Mouse (Mus musculus): ENCODE results near the gene Ext2. TPM values are rescaled to one million over a fixed set of nuclear protein-coding genes. Genes with fewer than 3 reads are reported as not detected.

Ext2 gene
- total RNA-seq, 2 experiments from 2014 or later, result 58.0 to 59.9 TPM

DNA sequence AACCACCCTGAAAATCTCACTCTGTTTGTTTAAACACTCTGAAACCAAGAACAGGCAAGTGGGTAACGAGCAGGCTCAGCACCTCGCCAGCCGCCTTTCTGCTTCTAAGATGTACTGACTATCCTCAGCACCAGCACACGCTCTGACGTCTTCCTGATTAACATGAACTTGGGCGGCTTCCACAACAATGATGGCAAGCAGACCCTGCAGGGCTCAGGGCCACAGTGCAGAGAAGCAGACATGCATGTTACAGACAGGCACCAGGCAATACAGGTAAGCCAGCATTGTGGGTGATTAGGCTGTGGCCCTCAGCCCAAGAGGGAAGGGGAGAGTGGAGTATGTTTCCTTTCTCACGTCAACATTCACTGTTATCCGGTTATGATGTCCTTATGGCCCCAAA, 14.9 kb downstream of the Ext2 start:
- intact Hi-C loops (cut with DNase I), result no loop called here
- DNase-seq, result no peak

DNA sequence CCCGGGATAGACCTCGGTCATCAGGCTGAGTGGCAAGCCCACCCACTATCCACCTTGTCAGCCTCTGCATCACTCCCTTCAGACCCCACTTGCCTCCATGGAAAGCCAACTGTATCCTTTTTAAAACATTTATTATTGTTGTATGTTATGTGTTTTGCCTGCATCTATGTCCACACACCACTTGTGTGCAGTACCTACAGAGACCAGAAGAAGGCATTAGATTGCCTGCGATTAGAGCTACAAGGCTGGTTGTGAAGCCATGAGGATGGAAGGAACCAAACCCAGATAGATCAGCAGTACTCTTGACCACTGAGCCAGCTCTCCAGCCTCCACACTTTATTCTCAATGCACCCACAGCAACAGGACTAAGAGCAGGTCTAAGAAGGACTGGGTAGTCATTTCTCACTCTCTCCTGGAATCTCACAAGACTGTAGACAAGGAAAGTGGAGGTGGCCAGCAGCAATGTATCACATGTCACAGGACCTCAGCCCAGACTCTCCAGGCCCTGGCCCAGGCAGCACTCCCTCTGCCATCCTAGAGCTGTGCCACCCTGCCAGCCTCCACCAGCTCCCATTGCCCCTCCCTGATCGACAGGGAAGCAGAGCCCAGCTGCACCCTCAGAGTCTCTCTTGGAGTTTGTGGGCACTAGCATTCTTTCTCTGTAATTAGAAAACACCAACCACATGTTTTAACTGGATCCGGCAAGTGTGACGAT, 15.7 kb downstream of the Ext2 start:
- DNase-seq, result no peak
- intact Hi-C loops (cut with DNase I), result no loop called here

GRCm38 (mm10) chr2:93805523-93805922, 16.8 kb downstream of the Ext2 start:
- DNase-seq, result no peak
- intact Hi-C loops (cut with DNase I), result no loop called here

GRCm38 (mm10) chr2:93805066-93805465, 17.3 kb downstream of the Ext2 start:
- intact Hi-C loops (cut with DNase I), result no loop called here
- no peak for DNase-seq

DNA sequence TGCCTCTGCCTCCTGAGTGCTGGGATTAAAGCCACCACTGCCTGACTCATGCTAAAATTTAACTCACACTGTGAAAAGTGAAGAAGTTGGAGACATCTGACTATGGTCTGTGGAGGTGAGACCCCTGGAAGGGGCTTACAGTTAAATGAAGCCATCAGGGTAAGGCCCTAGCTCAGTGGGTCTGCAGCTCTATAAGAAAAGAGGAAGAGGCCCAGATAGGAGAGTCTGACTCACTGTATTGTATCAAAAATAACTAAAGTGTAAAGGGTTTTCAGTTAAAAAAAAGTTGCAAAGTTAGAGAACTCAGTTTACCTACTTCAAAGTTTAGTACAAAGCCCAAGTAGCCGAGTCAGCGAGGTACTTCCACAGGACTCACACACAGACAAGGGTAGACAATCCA, 19.4 kb downstream of the Ext2 start:
- intact Hi-C loops (cut with DNase I), result no loop called here
- no peak for DNase-seq

DNA sequence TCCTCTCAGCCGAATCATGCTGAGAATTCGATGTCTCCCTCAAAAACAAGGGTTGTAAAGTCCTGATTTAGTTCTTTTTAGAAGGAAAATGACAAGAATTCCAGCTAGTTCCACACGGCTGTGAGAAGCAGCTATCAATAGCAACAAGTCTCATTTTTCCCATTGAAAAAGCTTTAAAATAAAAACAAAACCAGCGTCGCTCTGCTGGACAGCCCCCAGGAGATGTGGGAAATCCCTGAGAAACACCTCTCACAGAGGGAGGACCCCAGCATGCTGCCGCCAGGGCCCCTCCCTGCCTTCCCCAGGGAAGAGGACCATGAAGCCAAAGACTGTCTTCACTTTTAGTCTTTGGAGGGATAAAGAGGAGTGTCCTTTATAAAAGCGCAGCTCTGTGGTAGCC, 21.3 kb downstream of the Ext2 start:
- DNase-seq, result no peak
- intact Hi-C loops (cut with DNase I), result no loop called here

GRCm38 (mm10) chr2:93797162-93797795, 25.1 kb downstream of the Ext2 start:
- intact Hi-C loops (cut with DNase I), result no loop called here
- peak; percentile 35 to 53 for DNase-seq

GRCm38 (mm10) chr2:93794375-93794774, 28.0 kb downstream of the Ext2 start:
- intact Hi-C loops (cut with DNase I), result no loop called here
- DNase-seq, result no peak

DNA sequence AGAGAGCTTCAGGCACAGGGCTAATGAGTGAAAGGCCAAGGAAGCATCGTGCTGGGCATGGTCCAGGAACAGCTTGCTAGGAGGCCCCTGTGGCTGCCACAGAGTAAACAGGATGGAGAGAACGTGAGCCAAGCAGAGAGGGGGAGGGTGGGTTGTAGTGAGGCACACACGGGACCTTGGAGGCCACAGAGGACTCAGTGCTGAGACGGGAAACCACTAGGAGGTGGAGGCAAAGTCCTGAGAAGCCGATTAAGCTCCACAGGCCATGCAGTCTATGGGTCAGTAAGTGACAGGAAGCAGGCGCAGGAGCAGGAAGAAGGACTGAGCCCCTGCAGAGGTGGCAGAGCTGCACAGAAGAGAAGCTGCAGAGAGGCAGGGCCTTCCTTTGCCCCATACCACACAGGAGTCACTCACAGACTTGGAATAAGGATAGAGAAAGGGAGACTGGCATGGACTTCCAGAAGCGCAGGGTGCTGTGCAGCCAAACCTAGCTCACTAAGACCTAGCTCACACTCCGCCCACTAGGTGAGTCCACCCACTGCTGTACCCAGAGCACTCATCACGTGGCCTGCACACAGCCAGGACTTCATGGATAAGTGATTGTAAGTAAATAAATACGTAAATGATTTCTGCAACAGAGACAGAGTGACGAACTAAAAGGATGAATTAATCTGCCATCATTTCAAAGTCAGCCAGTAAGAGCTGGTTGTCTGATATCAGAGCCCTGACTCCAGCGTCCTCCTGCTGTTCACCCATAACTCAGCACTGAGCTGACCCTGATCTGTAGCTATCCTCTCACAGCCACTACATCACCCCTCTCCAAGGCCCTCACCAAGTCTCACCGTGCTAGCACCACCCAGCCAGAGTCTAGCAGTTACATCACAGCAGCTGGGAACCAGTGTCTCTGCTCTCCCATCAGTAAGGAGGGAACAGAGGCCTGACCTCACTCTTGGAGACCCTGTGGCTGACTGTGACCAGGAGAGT, 30.6 kb downstream of the Ext2 start:
- intact Hi-C loops (cut with DNase I), result no loop called here
- DNase-seq, result peak; percentile 57 to 59

DNA sequence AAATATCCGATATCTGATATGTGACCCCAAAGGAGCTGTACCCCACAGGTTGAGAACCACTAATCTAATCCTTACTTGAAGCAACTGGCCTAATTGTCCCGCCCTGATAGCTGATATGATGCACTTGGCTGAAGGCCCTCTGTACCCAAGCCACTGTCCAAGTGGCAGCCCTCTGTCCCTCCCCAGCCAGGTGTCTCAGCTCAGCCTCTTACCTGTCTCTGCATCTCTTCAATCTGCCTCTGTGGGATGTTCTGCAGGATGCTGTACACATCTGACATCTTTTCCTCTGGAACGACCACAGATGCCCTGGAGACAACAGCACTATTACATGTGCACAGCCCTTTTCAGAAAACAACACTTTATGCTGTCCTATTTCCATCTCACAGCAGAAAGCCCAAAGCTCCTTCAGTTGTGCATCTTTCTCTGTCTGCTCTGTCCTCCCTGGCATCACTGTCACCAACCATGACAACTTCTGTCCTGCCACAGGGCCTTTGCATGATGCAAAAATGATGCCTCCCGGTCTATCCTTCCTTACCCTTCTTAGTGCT, 31.5 kb downstream of the Ext2 start:
- DNase-seq, result no peak
- intact Hi-C loops (cut with DNase I), result no loop called here

DNA sequence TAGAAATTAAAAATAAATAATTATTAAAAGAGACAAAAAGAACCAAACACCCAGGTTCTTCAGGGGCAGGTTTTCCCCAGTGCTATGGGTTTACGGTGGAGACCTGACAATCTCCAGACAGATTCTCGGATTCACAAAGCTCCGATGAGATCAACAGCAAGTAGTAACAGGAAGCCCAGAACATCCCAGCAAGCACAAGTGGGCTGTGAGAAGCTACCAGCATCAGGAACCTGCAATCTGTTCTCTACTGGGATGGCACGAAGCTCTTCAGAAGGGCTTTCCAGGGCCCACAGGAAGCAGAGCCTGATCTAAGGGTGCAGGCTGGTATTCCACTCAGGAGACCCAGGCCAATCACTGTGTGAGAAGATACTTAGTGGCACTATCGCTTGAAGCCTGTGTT, 33.8 kb downstream of the Ext2 start:
- intact Hi-C loops (cut with DNase I), result loop anchor here (5.0 kb wide), 1 partner anchor 361 kb away; no protein-coding TSS in a partner anchor
- no peak for DNase-seq

GRCm38 (mm10) chr2:93786175-93786574, 36.2 kb downstream of the Ext2 start:
- intact Hi-C loops (cut with DNase I), result loop anchor here (1.0 to 5.0 kb wide), 3 partner anchors 127 to 359 kb away; no protein-coding TSS in a partner anchor
- peak; percentile 82 to 87 for DNase-seq

DNA sequence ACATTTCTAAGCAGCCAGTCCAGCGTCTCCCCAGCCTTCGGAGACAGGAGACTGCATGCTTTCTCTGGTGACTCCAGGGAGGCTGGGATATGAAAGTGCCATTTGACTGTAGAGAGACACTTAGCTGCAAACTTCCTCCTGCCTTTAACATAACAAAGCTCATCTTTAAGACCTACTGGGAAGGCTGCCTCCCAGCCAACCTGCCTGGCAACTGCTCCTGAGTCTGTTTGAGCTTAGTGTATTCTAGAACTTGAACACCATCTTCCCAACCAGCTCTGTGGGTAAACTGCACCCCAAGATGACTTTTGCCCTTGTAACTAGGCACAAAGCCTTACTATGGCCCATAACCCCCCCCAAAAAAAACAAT, 37.0 kb downstream of the Ext2 start:
- intact Hi-C loops (cut with DNase I), result loop anchor here (5.0 kb wide), 1 partner anchor 358 kb away; no protein-coding TSS in a partner anchor
- no peak for DNase-seq

DNA sequence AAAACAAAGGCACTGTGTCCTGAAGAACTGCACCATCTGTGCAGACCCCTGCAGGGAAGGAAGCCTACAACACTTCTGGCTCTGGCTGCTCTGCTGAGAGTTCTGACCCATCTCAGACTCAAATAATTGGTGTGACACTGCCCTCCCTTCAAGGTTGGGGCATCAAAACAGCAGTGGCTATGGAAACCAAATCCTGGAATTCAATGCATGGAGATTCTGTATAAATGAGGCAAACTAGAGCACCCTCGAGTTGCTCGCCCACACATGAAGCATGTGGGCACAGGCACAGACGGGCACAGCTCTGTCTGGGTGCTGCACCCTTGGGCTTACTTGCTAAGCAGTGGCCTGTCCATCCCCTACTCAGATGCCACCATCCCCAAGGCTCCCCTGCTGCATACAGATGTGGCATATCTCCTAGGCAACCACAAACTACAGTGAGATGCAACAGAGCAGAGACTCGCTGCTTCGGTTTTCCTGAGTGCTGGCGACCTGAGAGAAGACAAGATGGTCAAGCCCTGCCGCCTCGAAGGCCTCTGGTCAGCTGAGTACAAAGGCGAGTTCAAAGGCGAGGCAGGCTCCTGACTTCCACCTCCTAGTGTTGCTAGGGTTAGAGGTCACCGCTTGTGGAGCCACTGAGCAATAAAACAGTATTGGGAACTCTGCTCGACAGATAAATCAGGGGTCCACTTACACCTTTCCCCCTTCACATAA, 37.5 kb downstream of the Ext2 start:
- intact Hi-C loops (cut with DNase I), result loop anchor here (5.0 kb wide), 1 partner anchor 358 kb away; no protein-coding TSS in a partner anchor
- DNase-seq, result no peak

- no peak for DNase-seq
- intact Hi-C loops (cut with DNase I), result no loop called here
Measured at GRCm38 (mm10) chr2:93783926-93784539, 38.3 kb downstream of the Ext2 start.

- intact Hi-C loops (cut with DNase I), result no loop called here
- no peak for DNase-seq
Measured at GRCm38 (mm10) chr2:93782682-93783081, 39.7 kb downstream of the Ext2 start.

DNA sequence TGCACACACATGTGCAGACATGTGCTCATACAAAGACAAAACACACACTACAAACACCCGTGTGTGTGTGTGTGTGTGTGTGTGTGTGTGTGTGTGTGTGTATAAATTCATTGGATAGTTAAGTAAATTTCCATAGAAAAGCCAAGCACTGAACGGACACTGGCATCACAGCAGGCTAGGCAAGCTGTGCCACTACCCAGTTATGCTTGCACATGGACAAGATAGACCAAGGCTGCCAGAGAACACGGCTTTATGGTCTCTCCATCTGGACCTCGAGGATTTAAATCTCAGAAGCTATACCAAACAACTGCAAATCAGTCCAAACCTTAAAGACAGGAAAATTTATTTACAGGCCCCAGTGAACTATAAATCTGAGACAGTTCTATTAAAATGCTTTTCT, 40.2 kb downstream of the Ext2 start:
- intact Hi-C loops (cut with DNase I), result no loop called here
- no peak for DNase-seq

GRCm38 (mm10) chr2:93780528-93780927, 41.8 kb downstream of the Ext2 start:
- intact Hi-C loops (cut with DNase I), result no loop called here
- DNase-seq, result no peak

DNA sequence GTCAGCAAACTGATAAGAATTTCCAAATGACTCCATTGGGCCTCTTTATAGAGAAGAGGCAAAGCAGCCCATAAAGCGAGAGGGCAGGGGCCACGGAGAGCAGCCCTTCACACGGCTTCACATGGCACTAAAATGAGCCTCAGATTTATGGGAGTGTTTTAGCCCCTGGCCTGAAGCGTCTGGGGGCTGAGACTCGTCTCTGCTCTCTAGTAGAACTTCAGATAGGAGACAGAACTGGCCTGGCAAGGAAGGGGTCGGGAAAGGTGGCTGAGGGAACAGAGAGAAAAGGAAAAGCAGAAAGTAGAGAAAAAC, 42.5 kb downstream of the Ext2 start:
- intact Hi-C loops (cut with DNase I), result no loop called here
- no peak for DNase-seq
